Mouse (Mus musculus): Measurements from ENCODE around the gene Rufy2. TPM values are rescaled to one million over a fixed set of nuclear protein-coding genes. Genes with fewer than 3 reads are reported as not detected.

The Rufy2 gene
- total RNA-seq (2021) (10 to 100 TPM; 11.2 to 16.3 TPM), polyA plus RNA-seq (2012; rRNA removed) (1.9 and 2.1 TPM in 2 replicates)
- long read RNA-seq, full-length matches to known transcripts = 8 of 14 reads
- long read RNA-seq, partial matches to known transcripts = 0 of 14 reads
- long read RNA-seq, other reads (novel, unspliced or antisense) = 6 of 14 reads

DNA sequence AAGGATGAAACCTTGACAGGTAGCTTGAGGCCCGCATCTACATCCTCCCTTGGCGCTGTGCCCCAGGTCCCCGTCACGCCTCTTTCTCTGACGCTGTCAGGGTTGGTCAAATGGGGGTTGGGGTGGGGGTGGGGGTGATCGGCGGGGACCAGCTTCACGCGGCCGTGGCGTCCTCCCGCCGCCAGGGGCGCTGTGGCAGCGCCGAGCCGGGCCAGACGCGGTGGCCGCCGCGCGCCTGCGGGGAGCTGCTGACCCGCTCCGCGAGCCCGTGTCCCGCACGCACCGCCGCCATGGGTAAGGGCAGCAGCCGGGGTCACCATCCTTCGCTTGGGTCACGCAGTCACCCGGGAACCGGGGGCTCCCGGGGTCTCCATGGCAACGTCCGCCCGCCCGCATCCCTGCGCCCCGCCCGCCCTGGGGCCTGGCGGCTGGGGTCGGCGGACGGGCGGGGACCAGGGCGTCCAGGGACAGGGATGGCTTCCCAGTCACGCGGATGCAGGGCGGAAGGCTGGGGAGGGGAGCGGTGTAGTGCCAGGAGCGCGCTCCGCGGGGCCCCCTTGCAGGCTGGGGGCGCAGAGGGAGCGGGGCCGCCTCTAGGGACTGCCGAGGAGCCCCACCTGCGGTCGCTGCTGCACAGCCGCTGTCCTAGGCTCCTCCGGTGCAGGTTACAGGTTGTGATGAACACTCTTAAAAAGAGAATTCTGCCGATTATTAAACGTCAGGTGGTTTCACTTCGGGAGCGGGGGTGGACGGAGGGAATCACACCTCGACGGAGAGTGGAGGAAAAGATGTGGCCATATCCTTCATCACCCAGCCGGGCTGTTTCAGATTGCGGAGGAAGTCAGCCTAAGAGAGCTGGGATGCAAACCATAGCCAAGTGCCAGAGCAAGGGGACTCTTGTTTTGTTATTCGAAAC, at the start of gene Rufy2:
TSS of gene Rufy2 (plus strand) at position 185 of the 916 bp plus-strand sequence.
- peak; percentile 88 for DNase-seq

DNA sequence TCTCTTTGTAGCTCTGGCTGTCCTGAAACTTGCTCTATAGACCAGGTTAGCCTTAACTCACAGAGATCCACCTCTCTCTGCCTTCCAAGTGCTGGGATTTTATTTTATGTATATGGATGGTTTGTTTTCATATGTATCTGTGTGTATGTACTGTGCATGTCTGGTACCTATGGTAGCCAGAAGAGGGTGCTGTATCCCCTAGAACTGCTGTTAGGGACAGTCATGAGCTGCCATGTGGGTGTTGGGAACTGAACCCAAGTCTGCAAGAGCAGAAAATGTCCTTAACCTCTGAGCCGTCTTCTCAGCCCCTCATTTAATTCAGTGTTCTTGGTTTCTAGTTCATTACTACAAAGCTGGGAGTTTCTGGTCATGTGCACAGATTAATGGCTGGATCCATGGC, 47.6 kb upstream of the Rufy2 start:
- DNase-seq = no peak

DNA sequence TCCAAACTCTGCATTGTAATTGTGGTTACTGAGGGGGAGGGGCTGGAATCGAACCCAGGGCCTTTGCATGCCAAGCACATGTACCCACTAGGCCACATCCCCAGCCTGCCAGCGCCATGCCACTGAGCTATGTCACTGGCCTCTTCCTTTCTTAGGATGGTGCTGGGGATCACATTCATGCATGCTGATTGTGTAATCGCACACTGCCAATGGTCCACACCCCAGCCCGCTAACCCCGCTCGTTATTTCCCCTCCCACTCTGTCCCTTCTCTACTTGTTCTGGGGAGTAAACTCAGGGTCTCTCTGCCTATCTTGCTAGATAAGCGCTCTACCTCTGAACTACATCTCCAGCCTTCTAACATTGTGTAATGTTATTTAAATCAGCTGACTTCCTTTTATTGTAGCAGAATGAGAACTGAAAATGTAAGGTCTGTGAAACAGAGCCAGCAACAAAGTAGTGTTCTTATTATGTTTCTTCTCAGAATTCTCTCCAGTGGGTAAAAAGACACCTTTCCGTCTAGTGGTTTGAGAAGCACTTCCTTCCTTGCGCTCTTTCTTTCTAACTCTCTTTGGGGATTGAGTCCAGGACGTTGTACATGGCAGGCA, 34.9 kb upstream of the Rufy2 start:
- DNase-seq = no peak

DNA sequence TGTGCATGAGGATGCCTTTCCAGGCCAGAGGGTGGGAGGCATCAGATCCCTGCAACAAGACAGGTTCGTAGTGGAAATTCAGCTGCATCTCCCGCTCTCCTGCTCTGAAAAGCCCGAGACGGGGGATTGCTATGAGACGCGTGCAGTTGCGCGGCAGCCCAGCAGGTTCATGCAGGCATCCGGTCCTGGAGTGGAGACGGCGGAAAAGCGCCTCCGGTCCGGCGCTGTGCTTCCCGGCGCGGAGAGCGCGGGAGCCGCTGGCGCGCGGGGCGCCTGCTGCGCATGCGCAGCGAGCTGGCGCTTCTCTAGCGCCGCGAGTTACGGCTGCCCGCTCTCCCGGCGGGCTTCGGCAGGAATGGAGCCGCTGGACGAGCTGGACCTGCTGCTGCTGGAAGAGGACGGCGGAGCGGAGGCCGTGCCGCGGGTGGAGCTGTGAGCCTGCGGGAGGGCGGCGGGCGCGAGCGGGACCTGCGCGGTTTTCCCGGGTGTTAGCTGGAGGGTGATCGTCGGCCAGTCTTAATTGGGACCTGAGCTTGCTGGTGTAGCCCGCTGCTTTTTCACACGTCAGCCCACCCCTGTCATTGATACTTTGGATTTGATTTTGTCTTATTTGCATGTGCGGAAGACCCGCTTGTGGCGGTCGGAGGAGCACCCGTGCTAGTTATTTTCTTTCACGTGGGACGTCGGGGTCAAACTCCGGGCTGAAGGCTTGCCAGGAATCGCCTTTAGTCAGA, 33.1 kb upstream of the Rufy2 start, which contains the start of gene Dna2:
TSS of gene Dna2 (plus strand) at position 289 of the 734 bp plus-strand sequence.
- DNase-seq = peak; percentile 87

GRCm38 (mm10) chr10:62948551-62948950, 31.5 kb upstream of the Rufy2 start:
- no peak for DNase-seq

- no peak for DNase-seq
These were observed 16.1 kb upstream of the Rufy2 start for GRCm38 (mm10) chr10:62963956-62964355.

GRCm38 (mm10) chr10:62965796-62966195, 14.2 kb upstream of the Rufy2 start:
- DNase-seq = no peak

DNA sequence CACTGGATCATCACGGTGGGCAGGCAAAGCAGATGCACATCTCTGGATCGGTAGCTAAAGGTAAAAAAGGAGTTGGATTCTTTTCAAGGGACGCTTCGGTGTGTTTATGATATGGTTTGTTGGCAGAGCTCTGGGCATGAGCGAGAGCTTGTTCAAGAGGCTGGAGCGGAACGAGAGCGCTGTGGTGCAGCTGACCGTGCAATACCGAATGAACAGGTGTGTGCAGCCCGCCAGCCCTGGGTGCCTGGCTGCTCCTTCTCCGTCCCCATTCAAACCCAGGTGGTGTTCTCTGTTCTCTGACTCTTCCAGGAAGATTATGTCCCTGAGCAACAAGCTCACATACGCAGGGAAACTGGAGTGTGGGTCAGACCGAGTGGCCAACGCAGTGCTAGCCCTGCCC, 13.7 kb upstream of the Rufy2 start:
- no peak for DNase-seq

DNA sequence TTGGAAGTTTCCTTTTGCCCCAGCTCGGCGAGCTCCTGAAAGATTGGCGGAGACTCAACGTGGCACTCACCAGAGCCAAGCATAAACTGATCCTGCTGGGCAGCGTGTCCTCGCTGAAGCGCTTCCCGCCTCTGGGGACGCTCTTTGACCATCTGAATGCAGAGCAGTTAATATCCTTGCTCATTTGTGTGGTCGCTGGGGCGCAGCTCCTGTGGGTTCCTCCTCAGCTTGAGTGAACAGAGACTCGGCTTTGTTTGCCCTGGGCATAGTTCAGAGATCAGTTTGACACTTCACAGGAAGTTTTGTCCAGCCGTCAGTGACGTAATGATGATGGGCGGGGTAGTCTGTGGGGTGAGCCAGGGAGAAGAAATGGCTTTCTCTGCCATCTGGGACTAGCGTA, 8.2 kb upstream of the Rufy2 start:
- DNase-seq = no peak

DNA sequence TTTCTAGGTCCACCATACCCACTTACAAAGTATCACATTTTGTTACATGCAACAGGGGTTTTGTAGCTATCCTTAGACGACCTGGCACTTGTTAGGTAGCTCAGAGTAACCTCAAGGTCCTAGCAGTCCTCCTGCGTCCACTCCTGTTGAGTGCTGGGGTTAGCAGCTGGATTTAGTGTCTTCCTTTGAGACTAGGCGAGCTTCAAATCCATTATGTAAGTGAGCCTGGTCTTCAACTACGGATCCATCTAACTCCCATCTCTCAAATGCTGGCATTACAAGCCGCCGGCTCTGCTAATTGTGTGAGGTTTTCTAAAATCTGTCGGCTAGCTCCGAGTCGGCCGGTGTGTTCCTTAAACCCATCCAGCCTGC, 370 bp upstream of the Rufy2 start:
- DNase-seq = no peak

DNA sequence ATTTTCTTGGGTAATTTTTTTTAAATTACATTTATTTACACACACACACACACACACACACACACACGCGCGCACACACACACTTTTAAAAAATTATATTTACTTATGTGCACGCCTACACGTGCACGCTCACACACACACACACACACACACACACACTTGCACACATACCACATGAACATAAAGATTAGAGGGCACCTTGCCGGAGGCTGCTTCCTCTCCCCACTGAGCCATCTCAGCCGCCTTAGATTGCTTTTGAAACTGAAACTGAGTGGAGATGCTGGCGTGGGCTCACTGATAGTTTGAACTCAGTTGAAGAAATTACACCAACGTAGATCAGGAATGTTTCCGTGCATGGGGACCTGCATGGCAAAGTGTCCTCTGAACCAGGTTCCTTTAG, 4.0 kb downstream of the Rufy2 start:
- DNase-seq = no peak

- DNase-seq = no peak
These were observed 4.5 kb downstream of the Rufy2 start for GRCm38 (mm10) chr10:62984495-62984894.

DNA sequence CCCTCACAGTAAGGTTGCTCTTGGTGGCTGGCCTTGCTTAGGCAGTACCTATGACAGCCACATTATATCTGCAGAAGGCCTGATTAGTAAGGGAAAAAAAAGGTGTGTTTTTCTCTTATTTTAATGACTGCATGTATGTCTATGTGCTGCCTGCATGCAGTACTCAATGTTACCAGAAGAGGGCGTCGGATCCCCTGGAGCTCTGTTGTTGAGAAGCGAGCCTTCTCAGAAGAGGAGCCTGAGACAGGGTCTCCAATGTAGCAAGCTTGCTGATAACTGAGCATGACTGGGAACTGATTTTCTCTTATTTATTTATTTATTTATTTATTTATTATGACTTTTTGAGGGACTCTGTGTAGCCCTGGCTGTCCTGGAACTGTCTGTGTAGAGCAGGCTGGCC, 7.3 kb downstream of the Rufy2 start:
- no peak for DNase-seq

DNA sequence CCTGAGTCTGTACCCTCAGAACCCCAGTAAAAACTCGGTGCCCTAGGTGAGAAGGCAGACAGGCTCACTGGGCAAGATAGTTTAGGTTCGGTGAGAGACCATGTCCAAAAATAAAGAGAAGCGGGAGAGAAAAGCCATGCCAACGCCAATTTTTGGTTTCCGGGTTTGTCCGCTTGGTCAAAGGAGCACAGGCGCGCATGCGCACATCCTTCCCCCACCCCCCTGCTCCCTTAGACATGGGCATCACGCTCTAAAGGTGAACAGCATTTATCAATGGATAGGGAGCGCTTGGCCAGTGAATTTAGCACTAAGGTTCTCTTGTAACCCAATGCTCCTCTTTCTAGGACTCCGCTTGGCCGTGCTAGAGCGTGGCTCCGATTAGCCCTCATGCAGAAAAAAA, 10.6 kb downstream of the Rufy2 start:
- no peak for DNase-seq

DNA sequence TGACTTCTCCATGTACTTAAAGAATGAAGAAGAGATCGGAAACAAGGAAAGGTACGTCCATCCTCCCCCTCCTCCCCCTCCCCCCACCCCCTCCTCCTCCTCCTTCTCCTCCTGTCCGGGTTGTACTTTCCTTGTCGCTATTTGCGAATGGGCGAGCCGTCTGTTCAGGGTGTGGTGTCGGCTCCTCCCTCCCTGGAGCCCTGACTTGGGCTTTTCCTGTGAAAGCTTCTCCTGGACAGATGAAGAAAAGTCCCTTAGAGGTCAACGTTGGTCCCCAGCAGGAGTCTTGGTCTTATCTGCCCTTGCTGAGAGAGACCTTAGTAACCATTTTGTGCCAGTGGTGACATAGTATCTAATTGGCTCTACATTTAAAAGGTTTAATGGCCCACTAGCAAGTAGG, 14.0 kb downstream of the Rufy2 start:
- no peak for DNase-seq

DNA sequence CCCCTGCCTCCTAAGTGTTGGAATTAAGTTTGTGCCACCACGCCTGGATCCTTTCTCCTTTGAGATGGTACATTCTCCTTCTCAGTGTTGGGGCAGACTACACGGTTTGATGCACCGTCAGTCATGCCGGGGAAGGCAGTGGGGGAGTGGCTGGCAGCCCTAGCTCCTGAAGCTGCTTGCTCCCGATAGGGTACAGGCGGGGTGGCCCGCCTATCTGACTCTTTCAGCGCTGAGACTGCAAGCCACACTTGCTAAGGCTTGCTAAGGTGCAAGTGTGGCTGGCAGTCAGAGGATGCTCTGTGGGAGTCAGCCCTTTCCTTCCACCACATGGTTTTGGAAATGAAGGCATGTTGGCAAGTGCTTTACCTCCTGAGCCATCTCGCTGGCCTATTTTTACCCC, 20.6 kb downstream of the Rufy2 start:
- no peak for DNase-seq

DNA sequence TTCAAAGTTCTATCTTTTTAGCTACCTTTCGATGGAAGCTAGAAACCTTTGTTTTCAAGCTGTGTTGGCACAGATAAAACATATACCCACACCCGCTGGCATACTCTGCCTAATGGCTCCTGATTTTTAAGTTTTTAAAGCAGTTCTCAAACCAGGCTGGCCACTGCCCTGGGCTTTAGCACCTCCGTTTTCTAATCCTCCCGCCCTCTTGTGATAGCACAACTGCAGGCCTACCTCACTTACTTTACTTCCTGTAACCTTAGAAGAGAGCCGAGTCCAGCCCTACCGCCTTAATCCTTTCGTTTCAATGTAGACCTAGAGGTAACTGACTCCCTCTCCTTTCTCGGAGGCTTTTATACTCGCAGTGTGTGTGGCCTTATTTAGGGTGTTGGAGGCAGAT, 23.2 kb downstream of the Rufy2 start:
- no peak for DNase-seq

DNA sequence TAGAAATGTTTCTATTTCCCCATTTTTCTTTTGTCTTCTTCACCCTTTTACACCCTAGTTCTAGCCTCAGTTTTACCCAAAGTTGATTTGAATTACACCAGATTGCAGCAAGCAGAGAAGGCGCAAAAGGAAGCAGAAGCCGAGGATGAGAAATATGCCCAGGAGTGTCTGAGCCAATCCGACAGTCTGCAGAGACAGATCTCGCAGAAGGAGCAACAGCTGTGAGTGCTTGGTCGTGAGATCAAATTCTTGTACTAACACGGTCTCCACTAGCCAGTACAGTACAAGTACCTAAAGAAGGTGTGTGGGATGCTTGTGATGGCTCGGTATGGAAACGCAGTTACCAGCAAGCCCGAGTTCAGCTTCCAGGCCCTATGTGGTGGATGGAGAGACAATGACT, 24.5 kb downstream of the Rufy2 start:
- DNase-seq = no peak

DNA sequence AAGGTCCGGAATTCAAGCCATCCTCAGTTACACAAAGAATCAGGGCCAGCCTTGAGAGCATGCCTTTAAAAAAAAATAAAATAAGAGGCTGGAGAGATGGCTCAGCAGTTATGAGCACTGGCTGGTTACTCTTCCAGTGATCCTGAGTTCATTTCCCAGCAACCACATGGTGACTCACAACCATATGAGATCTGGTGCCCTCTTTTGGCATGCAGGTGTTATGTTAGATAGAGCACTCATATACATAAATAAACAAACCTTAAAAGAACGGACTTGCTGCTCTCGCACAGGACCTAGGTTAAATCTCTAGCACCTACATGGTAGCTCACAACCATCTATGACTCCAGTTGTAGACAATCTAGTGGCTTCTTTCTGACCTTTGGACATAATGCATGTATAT, 28.2 kb downstream of the Rufy2 start:
- DNase-seq = no peak

DNA sequence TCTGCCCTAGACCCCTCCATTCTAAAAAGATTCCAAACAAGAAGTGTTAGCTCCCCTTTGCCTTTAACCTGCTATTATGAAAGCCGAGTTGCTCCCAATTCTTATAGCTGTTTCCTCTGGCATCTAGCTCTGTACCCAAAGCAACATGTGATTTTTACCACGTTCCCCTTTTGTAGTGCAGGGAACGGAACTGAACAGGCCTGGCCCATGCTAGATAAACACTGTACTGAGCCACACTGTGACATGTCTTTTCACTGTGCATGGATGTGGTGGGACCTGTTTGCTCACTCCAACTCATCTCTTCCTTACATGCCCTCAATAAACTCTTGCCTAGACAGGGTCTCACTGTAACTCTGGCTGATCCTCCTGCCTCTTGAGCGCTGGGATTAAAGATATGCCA, 30.2 kb downstream of the Rufy2 start:
- no peak for DNase-seq

DNA sequence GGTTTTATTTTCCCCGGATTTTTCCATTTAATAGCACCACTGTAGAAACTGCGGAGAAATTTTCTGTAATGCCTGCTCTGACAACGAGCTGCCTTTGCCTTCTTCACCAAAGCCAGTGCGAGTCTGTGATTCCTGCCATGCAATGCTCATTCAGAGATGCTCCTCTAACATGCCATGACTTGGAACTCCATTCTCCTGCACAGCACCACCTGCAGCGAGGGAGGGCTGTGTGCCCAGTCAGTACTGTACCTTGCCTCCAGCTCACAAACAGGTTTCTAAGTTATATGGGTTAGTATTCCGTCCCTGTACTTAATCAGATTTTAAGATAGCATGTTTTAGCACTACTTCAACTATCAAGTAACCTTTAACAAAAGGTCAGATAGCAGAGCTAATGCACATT, 31.5 kb downstream of the Rufy2 start:
- DNase-seq = no peak

DNA sequence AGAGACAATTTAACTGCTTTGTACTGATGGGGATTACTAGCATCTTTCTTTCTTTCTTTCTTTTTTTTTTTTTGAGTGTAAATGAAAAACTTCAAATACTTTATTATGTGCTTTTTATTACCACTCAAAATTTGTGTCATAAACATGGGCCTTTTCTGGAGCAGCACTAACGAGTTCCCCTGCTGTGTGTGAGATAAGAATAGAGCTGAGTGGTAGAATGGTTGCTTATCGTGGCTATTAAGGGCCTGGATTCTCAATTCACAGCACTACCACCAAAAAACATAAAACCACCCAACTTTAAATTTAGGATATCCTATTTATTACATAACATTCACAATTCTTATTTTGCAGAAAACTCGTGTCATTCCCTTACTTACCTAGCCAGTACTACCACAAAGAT, 33.5 kb downstream of the Rufy2 start:
- DNase-seq = no peak

- DNase-seq = no peak
These were observed 34.1 kb downstream of the Rufy2 start for GRCm38 (mm10) chr10:63014168-63014567.

Measured in adrenal gland, adult 2 months (tissue).